Mouse (Mus musculus) MEL (cell line): Measurements from ENCODE around the gene Fmo3. TPM values are rescaled to one million over a fixed set of nuclear protein-coding genes. Genes with fewer than 3 reads are reported as not detected.

Experiments
- DNase-seq: peaks from one replicate; pipeline ENCODE4 v3.0.0; 2011; ENCODE audit warnings: low read depth, low spot score
- H3K27ac ChIP-seq: 2 replicates; pipeline ENCODE4 v1.5.1; 2012; ENCODE audit warnings: low read depth, mild to moderate bottlenecking, control low read depth, low read length, moderate library complexity; ENCODE audit not compliant: control insufficient read depth
- H3K27me3 ChIP-seq, 2 experiments: fragments of 150-350 bp in 1 of 2; sonication (generic) in 1 of 2; 2 replicates each; pipeline ENCODE4 v1.6.1; 2012; ENCODE audit warnings: low read length in 2 of 2, mild to moderate bottlenecking in 2 of 2, improper control_type of control experiment in 1 of 2, moderate library complexity in 1 of 2; ENCODE audit not compliant: insufficient read depth in 2 of 2, control insufficient read depth in 1 of 2
- H3K36me3 ChIP-seq, 2 experiments: 2 replicates each; pipeline ENCODE4 v1.6.1; 2012 to 2014; ENCODE audit warnings: low read length in 2 of 2, improper control_type of control experiment in 1 of 2, inconsistent platforms in 1 of 2, mild to moderate bottlenecking in 1 of 2; ENCODE audit not compliant: insufficient read depth in 2 of 2, control insufficient read depth in 1 of 2
- H3K4me1 ChIP-seq, 2 experiments: fragments of 150-350 bp in 1 of 2; sonication (generic) in 1 of 2; 2 replicates each; pipeline ENCODE4 v1.6.1; 2012; ENCODE audit warnings: low read length in 2 of 2, improper control_type of control experiment in 1 of 2, mild to moderate bottlenecking in 1 of 2; ENCODE audit not compliant: insufficient read depth in 2 of 2, control insufficient read depth in 1 of 2
- H3K4me3 ChIP-seq, 2 experiments: fragments of 150-350 bp in 1 of 2; sonication (generic) in 1 of 2; 2 replicates each; pipeline ENCODE4 v1.5.1; 2012; ENCODE audit warnings: low read depth in 2 of 2, low read length in 2 of 2, mild to moderate bottlenecking in 2 of 2, moderate library complexity in 2 of 2, control low read depth in 1 of 2, improper control_type of control experiment in 1 of 2; ENCODE audit not compliant: control insufficient read depth in 1 of 2, insufficient read depth in 1 of 2
- H3K79me2 ChIP-seq: 2 replicates; pipeline ENCODE4 v1.6.1; 2012; ENCODE audit warnings: mild to moderate bottlenecking, low read length, moderate library complexity; ENCODE audit not compliant: control insufficient read depth, poor library complexity, insufficient read depth
- H3K9ac ChIP-seq: 2 replicates; pipeline ENCODE4 v1.6.1; 2012; ENCODE audit warnings: low read depth, mild to moderate bottlenecking, control low read depth, low read length, moderate library complexity; ENCODE audit not compliant: control insufficient read depth, poor library complexity, severe bottlenecking
- H3K9me3 ChIP-seq: fragments of 150-350 bp; sonication (generic); replicated peaks from 2 replicates; pipeline ENCODE4 v1.6.1; 2012; ENCODE audit warnings: mild to moderate bottlenecking, low read length, improper control_type of control experiment, moderate library complexity; ENCODE audit not compliant: insufficient read depth
- BHLHE40 ChIP-seq: IDR thresholded peaks from 2 replicates; pipeline ENCODE4 v1.6.1; 2012; ENCODE audit warnings: low read depth, mild to moderate bottlenecking, inconsistent platforms, low read length, improper control_type of control experiment, borderline replicate concordance
- CTCF ChIP-seq, 3 experiments: IDR thresholded peaks in 2 of 3; conservative IDR thresholded peaks in 1 of 3; 2 replicates each; pipeline ENCODE4 v1.5.1; 2011 to 2012; ENCODE audit warnings: low read length in 3 of 3, low read depth in 2 of 3, mild to moderate bottlenecking in 2 of 3, improper control_type of control experiment in 1 of 3, inconsistent platforms in 1 of 3, mixed read lengths in 1 of 3, moderate library complexity in 1 of 3; ENCODE audit not compliant: control insufficient read depth in 1 of 3, insufficient read depth in 1 of 3, poor library complexity in 1 of 3, severe bottlenecking in 1 of 3
- E2F4 ChIP-seq: IDR thresholded peaks from 2 replicates; pipeline ENCODE4 v1.6.1; 2011; ENCODE audit warnings: low read depth, low read length, improper control_type of control experiment, borderline replicate concordance
- ETS1 ChIP-seq: IDR thresholded peaks from 2 replicates; pipeline ENCODE4 v1.6.1; 2012; ENCODE audit warnings: low read depth, mild to moderate bottlenecking, inconsistent platforms, low read length, improper control_type of control experiment, moderate library complexity
- GABPA ChIP-seq: IDR thresholded peaks from 2 replicates; pipeline ENCODE4 v1.6.1; 2012; ENCODE audit warnings: low read depth, mild to moderate bottlenecking, inconsistent platforms, low read length, improper control_type of control experiment, moderate library complexity
- MAFK ChIP-seq: IDR thresholded peaks from 2 replicates; pipeline ENCODE4 v1.6.1; 2011; ENCODE audit warnings: low read depth, mild to moderate bottlenecking, low read length, improper control_type of control experiment, borderline replicate concordance
- MAX ChIP-seq: IDR thresholded peaks from 2 replicates; pipeline ENCODE4 v1.6.1; 2011; ENCODE audit warnings: low read length, improper control_type of control experiment
- MXI1 ChIP-seq: IDR thresholded peaks from 2 replicates; pipeline ENCODE4 v1.6.1; 2011; ENCODE audit warnings: mild to moderate bottlenecking, low read depth, low read length, improper control_type of control experiment
- MYC ChIP-seq: IDR thresholded peaks from 2 replicates; pipeline ENCODE4 v1.6.1; 2011; ENCODE audit warnings: low read depth, mild to moderate bottlenecking, low read length, improper control_type of control experiment, moderate library complexity
- NELFE ChIP-seq: IDR thresholded peaks from 2 replicates; pipeline ENCODE4 v1.6.1; 2011; ENCODE audit warnings: low read depth, low read length, improper control_type of control experiment
- POLR2A ChIP-seq, 2 experiments: IDR thresholded peaks; 2 replicates each; pipeline ENCODE4 v1.6.1; 2011 to 2012; ENCODE audit warnings: low read length in 2 of 2, mild to moderate bottlenecking in 2 of 2, control low read depth in 1 of 2, improper control_type of control experiment in 1 of 2, low read depth in 1 of 2, moderate library complexity in 1 of 2; ENCODE audit not compliant: control insufficient read depth in 1 of 2, insufficient read depth in 1 of 2, poor library complexity in 1 of 2
- POLR2AphosphoS5 ChIP-seq: IDR thresholded peaks from 2 replicates; pipeline ENCODE4 v1.6.1; 2012; ENCODE audit warnings: low read depth, borderline replicate concordance, mild to moderate bottlenecking, inconsistent platforms, low read length, moderate library complexity, mixed read lengths
- SMC3 ChIP-seq: IDR thresholded peaks from 2 replicates; pipeline ENCODE4 v1.6.1; 2011; ENCODE audit warnings: low read depth, low read length, improper control_type of control experiment
- TCF12 ChIP-seq: IDR thresholded peaks from 2 replicates; pipeline ENCODE4 v1.6.1; 2014; ENCODE audit warnings: low read depth, mild to moderate bottlenecking, inconsistent platforms, low read length, improper control_type of control experiment, moderate library complexity
- USF1 ChIP-seq: IDR thresholded peaks from 2 replicates; pipeline ENCODE4 v1.6.1; 2014; ENCODE audit warnings: low read depth, mild to moderate bottlenecking, inconsistent platforms, low read length, improper control_type of control experiment, moderate library complexity
- ZMIZ1 ChIP-seq: IDR thresholded peaks from 2 replicates; pipeline ENCODE4 v1.6.1; 2012; ENCODE audit warnings: low read depth, mild to moderate bottlenecking, inconsistent platforms, low read length, improper control_type of control experiment, moderate library complexity
- ZNF384 ChIP-seq: IDR thresholded peaks from 2 replicates; pipeline ENCODE4 v1.6.1; 2012; ENCODE audit warnings: low read depth, mild to moderate bottlenecking, inconsistent platforms, low read length, improper control_type of control experiment
- polyA plus RNA-seq, 2 experiments: library from polyadenylated mRNA; stranded (reverse) in 1 of 2; unstranded in 1 of 2; fragments of >175 nt in 1 of 2; fragments of >200 nt in 1 of 2; gene quantifications; 2 replicates each; pipeline versions ENCODE4 v1.2.1 to v1.2.4; 2012; ENCODE audit warnings: low replicate concordance in 2 of 2, low read depth in 1 of 2; ENCODE audit not compliant: insufficient read length in 2 of 2, insufficient read depth in 1 of 2, missing spikeins in 1 of 2
- total RNA-seq: library from RNA; depleted of rRNA; stranded (reverse); fragments of 300-350 nt; gene quantifications from 2 replicates; pipeline ENCODE4 v1.2.3, GENCODE M21; 2012

Fmo3 gene
- total and polyA plus RNA-seq, 3 experiments, result not detected

DNA sequence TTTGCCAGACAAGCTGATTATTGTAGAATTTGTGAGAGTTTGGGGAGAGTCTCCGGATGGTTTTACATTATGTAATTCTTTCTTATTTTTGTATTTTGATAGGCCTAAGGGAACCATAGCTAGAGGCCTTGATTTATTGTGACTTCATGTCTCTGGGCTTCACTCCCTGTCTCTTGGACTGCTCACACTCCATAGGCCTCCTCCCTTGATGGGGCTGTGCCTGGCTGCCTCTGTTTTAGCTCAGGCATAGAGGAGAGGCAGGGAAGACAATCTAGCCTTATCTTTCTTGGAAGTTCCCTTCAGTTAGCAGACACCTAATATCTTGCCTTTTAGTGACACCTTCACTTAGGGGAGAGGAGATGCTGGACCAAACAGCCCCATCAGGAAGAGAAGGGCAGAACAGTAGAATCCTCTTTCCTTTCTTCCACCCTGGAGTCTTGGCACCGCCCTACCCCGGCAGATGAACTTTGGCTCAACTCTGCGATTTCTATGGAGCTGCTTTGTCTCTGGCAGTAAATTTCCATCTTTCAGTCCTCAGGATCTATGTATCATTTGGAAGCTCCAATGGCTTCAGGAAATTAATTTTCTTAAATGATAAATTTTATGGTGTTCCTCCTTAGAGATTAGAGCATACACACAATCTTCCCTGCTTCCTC lies 45.5 kb downstream of the Fmo3 start:
- Histone ChIP-seq H3K79me2 (no peaks in the 10 kb centered on the region), H3K27me3 (no peaks in the 10 kb centered on the region), H3K4me3 (no peak overlapping the region), H3K9me3 (no peaks in the 10 kb centered on the region), H3K36me3 (no peaks in the 10 kb centered on the region), H3K4me1 (no peaks in the 10 kb centered on the region), H3K27ac (no peak overlapping the region), H3K9ac (no peak overlapping the region)
- TF ChIP-seq ETS1, result no peak
- no peak for TF ChIP-seq POLR2A (IDR thresholded peaks at IDR 0.05; ENCODE audit: control insufficient read depth in 1 of 2, insufficient read depth in 1 of 2, low read depth in 1 of 2, low read length in 2 of 2, poor library complexity in 1 of 2)
- TF ChIP-seq TCF12, result no peak
- no peak for TF ChIP-seq ZMIZ1
- TF ChIP-seq E2F4, result no peak
- TF ChIP-seq MXI1, result no peak
- no peak for TF ChIP-seq BHLHE40
- TF ChIP-seq GABPA, result no peak
- no peak for TF ChIP-seq POLR2AphosphoS5
- no peak for TF ChIP-seq NELFE
- DNase-seq, result no peak

DNA sequence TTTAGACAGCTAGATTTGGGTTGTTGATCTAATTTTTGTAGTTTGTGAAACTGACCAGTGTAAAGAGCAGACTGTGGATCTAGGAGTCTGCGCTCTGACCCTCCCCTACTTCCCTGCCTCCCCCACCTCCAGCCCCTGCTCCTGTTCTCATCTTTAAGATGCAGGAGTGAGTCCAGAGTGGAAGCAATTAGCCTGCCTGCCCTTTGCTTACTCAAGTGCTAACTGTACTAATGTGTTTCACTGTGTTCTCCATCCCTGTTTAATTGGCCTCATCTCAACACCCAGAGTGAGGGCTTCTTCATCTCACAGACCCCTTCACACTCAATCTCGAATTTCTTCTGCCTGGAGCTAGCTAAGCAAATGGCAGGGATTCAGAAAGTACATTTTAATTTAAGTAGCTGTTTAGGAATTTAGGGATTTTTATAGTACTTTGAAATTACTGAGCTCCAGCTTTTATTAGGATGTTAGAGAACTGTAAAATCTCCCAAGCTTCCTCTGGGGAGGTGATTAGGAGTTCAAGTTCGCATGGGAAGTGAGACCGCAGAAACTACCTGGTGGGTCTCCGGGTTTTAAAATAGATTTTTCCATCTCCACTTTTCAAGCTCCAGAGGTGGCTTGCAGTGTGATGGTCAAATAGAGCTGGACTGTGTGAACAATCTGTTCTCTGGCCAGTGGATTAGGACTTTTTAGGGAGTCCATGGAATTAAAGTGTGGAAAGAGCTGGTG lies 46.2 kb downstream of the Fmo3 start:
- H3K4me1 ChIP-seq, result no peaks in the 10 kb centered on the region
- DNase-seq, result no peak

More for the DNA sequence above, 46.2 kb downstream of the Fmo3 start:
- Histone ChIP-seq H3K27me3 (no peaks in the 10 kb centered on the region), H3K4me3 (no peak overlapping the region), H3K36me3 (no peaks in the 10 kb centered on the region), H3K27ac (no peak overlapping the region), H3K9me3 (no peaks in the 10 kb centered on the region), H3K79me2 (no peaks in the 10 kb centered on the region), H3K9ac (no peak overlapping the region)
- no peak for TF ChIP-seq E2F4
- no peak for TF ChIP-seq POLR2AphosphoS5
- no peak for TF ChIP-seq USF1
- TF ChIP-seq GABPA, result no peak
- TF ChIP-seq CTCF (IDR thresholded peaks at IDR 0.05 in 2 of 3, conservative IDR thresholded peaks at IDR 0.05 in 1 of 3; ENCODE audit: control insufficient read depth in 1 of 3, insufficient read depth in 1 of 3, low read depth in 2 of 3, low read length in 3 of 3, poor library complexity in 1 of 3, severe bottlenecking in 1 of 3), result no peak
- no peak for TF ChIP-seq MAX
- no peak for TF ChIP-seq SMC3
- TF ChIP-seq POLR2A (IDR thresholded peaks at IDR 0.05; ENCODE audit: control insufficient read depth in 1 of 2, insufficient read depth in 1 of 2, low read depth in 1 of 2, low read length in 2 of 2, poor library complexity in 1 of 2), result no peak
- TF ChIP-seq MYC, result no peak
- TF ChIP-seq MAFK, result no peak
- TF ChIP-seq ZNF384, result no peak
